Mouse (Mus musculus) heart, adult 2 months (tissue): ENCODE data around the gene Mtch1.

ENCODE experiments used
- CTCF ChIP-seq: fragments of 200-600 bp; IDR thresholded peaks from 2 replicates; pipeline ENCODE4 v1.8.1; 2022; ENCODE audit warnings: antibody characterized with exemption, mild to moderate bottlenecking, moderate library complexity
- EP300 ChIP-seq: fragments of 200-500 bp; IDR thresholded peaks from 2 replicates; pipeline ENCODE4 v1.6.1; 2011; ENCODE audit warnings: low read depth, low read length, control low read depth; ENCODE audit not compliant: insufficient read depth

GRCm38 (mm10) chr17:29297813-29298212, 49.9 kb downstream of the Mtch1 start:
- TF ChIP-seq CTCF: peak; percentile 15; the same call in 1 of the 2 replicates
- no peak for TF ChIP-seq EP300
